Mouse (Mus musculus) E14TG2a.4 (cell line): Measurements from ENCODE around the gene Dapp1.

Source experiments
- CTCF ChIP-seq: conservative IDR thresholded peaks from 2 replicates; pipeline ENCODE4 v1.5.1; 2014; ENCODE audit warnings: low read length
- POU5F1 ChIP-seq: IDR thresholded peaks from 2 replicates; pipeline ENCODE4 v1.6.1; 2014; ENCODE audit warnings: low read length, borderline replicate concordance

- TF ChIP-seq CTCF (no peak), POU5F1 (no peak)
These were observed 47.4 kb downstream of the Dapp1 start for GRCm38 (mm10) chr3:137933986-137934385.
